Mouse (Mus musculus) midbrain, embryonic 16.5 days (tissue): ENCODE measurements around the gene Nucb1. TPM values are rescaled to one million over a fixed set of nuclear protein-coding genes. Genes with fewer than 3 reads are reported as not detected.
"Not testable (repeated sequence)": the region's sequence is repeated elsewhere in the genome, so short reads cannot be mapped to it uniquely, and the experiment has no call there.

Experiments
- ATAC-seq: fragments of 200-750 bp; cut with Nextera tagmentation; 2 replicates; pipeline ENCODE4 v1.8.0; 2017; ENCODE audit warnings: moderate TSS enrichment
- H3K27ac ChIP-seq: fragments of 300-500 bp; sonication (generic); 2 replicates; pipeline ENCODE4 v1.5.1; 2014; ENCODE audit warnings: mild to moderate bottlenecking, low read length, mixed read lengths
- H3K27me3 ChIP-seq: fragments of 300-500 bp; sonication (generic); 2 replicates; pipeline ENCODE4 v1.6.1; 2014; ENCODE audit warnings: low read depth, low read length, mixed read lengths; ENCODE audit not compliant: control insufficient read depth, insufficient read depth
- H3K36me3 ChIP-seq: fragments of 300-500 bp; sonication (generic); 2 replicates; pipeline ENCODE4 v1.6.1; 2014; ENCODE audit warnings: mild to moderate bottlenecking, low read length, moderate library complexity, mixed read lengths; ENCODE audit not compliant: control insufficient read depth, insufficient read depth
- H3K4me1 ChIP-seq: fragments of 300-500 bp; sonication (generic); 2 replicates; pipeline ENCODE4 v1.6.1; 2014; ENCODE audit warnings: mild to moderate bottlenecking, low read length, mixed read lengths; ENCODE audit not compliant: control insufficient read depth, insufficient read depth
- H3K4me2 ChIP-seq: fragments of 300-500 bp; sonication (generic); 2 replicates; pipeline ENCODE4 v1.6.1; 2014; ENCODE audit warnings: mild to moderate bottlenecking, low read length, mixed read lengths
- H3K4me3 ChIP-seq: fragments of 300-500 bp; sonication (generic); 2 replicates; pipeline ENCODE4 v1.5.1; 2014; ENCODE audit warnings: low read depth, mild to moderate bottlenecking, low read length, moderate library complexity, mixed read lengths
- H3K9ac ChIP-seq: fragments of 300-500 bp; sonication (generic); 2 replicates; pipeline ENCODE4 v1.6.1; 2014; ENCODE audit warnings: low read depth, low read length, mixed read lengths
- H3K9me3 ChIP-seq: fragments of 300-500 bp; sonication (generic); replicated peaks from 2 replicates; pipeline ENCODE4 v1.6.1; 2014; ENCODE audit warnings: mild to moderate bottlenecking, low read length, mixed read lengths; ENCODE audit not compliant: control insufficient read depth, poor library complexity, severe bottlenecking
- WGBS: fragments of 180-500 bp; shearing (Covaris S2); extraction: QIAGEN DNeasy Blood & Tissue Kit; methylation state at CpG from one replicate; pipeline ENCODE4 v1.1.7; 2014; 5-methylcytosine and 5-hydroxymethylcytosine counted together
- polyA plus RNA-seq: library from polyadenylated mRNA; unstranded; fragments of >200 nt; fragmentation: Nextera tagmentation; extraction: Ambion mirVana; gene quantifications from 2 replicates; pipeline ENCODE4 v1.2.1, GENCODE M21; 2015

The Nucb1 gene
- polyA plus RNA-seq, 1 experiment from 2014 or later = 119 TPM

DNA sequence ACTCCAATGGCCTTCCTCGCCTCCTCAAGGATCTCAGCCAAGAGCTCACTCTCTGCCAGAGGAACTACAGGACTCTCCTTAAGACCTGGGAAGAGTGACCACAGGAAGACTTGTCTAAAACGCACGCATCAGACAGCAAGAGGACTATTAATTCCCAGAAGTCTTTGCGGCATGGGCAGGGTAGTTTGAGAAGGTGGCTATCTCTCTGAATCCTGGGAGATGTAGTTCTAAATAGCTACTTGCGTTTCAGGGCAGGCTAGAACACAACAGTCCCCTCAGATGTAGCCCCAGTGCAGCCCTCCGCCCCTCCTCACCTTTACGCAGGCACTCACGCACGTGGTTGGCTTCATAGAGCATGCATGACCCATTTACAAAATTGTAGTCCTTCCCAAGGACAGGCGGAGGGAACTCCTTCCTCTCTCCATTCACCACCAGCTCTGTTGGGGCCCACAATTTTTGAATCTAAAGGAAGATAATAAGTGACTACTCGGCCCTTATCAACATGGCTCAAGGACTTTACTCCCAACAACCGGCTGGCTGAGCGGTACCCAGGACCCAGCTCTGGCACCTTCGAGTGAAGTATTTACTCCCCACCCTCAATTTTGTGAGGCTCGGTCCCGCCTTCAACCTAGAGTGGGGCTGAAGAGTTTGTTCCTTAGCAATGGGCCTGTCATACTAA lies 34.8 kb downstream of the Nucb1 start:
- H3K36me3 ChIP-seq = no peaks in the 10 kb centered on the region
- no peak overlapping the region for H3K4me3 ChIP-seq
- no peak overlapping the region for H3K9ac ChIP-seq
- H3K4me1 ChIP-seq = no peaks in the 10 kb centered on the region
- whole genome bisulfite sequencing = 77% methylated on average over 16 of the region's 16 CpGs
- no peaks in the 10 kb centered on the region for H3K27me3 ChIP-seq
- ATAC-seq = 0 out of 2 replicates have a peak, but pooled peaks have one; percentile 18
- H3K4me2 ChIP-seq = peak overlapping the region; percentile 33
- H3K27ac ChIP-seq = no peak overlapping the region
- H3K9me3 ChIP-seq = no peaks in the 10 kb centered on the region

DNA sequence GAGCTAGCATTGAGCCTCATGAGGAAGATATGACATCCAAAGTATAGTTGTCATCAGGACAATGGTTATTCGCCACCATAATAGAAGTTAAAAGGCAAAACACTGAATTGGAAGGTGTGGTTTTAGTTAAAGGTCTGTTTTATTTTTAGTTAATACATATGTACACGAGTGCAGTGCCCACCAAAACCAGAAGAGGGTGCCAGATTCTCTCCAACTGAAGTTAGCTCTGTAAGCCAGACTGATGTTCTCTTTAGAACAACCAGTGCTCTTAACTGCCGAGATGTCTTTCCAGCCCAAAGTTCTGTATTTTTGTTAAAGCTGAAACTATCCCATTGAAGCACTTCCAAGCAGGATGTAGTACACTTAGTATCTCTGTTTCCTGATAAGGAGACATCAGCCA lies 39.3 kb downstream of the Nucb1 start:
- no peak overlapping the region for H3K27ac ChIP-seq
- 6% methylated on average over 3 of the region's 3 CpGs for WGBS
- H3K27me3 ChIP-seq = no peaks in the 10 kb centered on the region
- no peaks in the 10 kb centered on the region for H3K9me3 ChIP-seq
- peaks cover 8% of the 10 kb centered on the region for H3K4me1 ChIP-seq
- no peak overlapping the region for H3K4me2 ChIP-seq
- H3K9ac ChIP-seq = no peak overlapping the region
- no peaks in the 10 kb centered on the region for H3K36me3 ChIP-seq
- no peak for ATAC-seq
- H3K4me3 ChIP-seq = no peak overlapping the region

DNA sequence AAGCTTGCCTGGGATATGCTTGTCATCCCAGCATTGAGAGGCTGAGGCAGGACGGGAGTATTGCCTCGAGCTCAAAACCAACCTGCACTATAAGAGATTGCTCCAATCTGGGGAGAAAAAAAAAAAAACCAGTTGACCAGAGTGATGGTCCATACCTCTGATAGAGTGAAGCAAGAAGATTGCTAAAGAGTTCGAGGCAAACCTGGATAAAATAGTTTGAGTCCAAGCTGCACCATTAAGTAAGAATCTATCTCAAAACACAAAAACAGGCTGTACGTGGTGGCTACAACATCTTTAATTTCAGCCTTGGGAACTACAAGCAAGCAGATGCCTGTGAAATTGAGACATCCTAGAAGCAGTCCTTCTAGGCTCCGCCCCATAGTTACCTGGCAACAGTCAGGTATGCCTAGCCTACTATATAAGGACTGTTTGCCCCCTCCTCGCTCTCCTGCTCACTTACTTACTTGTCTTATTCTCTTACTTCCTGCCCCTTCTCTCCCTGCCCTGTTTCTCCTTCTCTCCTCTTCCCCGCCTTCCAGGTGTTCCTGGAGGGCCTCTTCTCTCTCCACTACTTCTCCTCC lies 43.0 kb downstream of the Nucb1 start:
- Histone ChIP-seq H3K27ac (peak overlapping the region; percentile 78; the same call in 1 of the 2 replicates), H3K4me2 (peak overlapping the region; percentile 62), H3K36me3 (peaks cover 16% of the 10 kb centered on the region), H3K9me3 (no peaks in the 10 kb centered on the region), H3K27me3 (no peaks in the 10 kb centered on the region), H3K9ac (peak overlapping the region; percentile 91), H3K4me1 (peaks cover 19% of the 10 kb centered on the region), H3K4me3 (peak overlapping the region; percentile 92)
- peak; percentile 36 for ATAC-seq
- WGBS = 32% methylated on average over 7 of the region's 7 CpGs

DNA sequence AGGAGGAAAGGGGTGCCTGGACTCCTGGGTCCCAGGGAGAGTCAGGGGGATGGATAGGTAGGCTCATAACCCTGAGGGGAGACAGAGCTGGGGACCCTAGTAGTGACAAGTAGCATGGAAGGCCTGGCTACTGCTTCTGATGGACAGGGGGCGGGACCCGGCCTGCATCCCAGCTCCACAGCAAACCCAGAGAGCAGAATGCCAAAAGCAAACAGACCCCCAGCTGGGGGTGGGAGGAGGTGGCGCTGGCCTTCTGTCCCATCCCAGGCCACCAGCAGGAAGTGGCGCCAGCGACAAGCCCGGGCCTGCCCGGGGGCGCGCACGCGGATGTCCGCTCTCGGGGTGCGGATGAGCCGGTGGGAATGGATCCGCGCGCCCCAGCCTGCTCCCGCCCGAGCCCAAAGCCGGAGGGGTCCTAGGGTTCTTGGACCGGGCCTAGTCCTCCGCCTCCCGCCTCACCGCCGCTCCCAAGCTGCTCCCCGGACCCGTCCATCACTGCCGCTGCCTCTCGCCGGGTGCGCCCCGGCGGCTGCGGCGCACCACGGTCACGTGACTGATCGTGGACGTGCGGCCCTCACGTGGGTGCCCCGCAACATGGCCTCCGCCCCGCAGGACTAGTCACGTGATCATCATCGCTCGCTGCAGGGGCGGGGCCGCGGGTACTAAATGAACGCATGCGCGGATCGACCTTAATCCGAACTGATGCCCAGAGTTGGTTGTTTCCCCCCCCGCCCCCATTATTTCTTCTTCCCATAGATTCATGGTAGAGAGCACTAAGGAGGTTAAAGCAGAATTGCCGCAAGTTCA lies 43.7 kb downstream of the Nucb1 start, which contains the start of gene Bax:
TSS of gene Bax (minus strand) at position 616 of the 807 bp plus-strand sequence.
- peak; percentile 75 for ATAC-seq
- H3K27ac ChIP-seq = peak within 1 kb of the TSS; percentile 78
- H3K9me3 ChIP-seq = no peaks in the 10 kb centered on the region
- peaks cover 18% of the 10 kb centered on the region for H3K36me3 ChIP-seq
- H3K27me3 ChIP-seq = no peaks in the 10 kb centered on the region
- H3K4me1 ChIP-seq = peaks cover 22% of the 10 kb centered on the region
- peak within 1 kb of the TSS; percentile 91 for H3K9ac ChIP-seq
- WGBS = under 1% methylated on average over 55 of the region's 58 CpGs
- H3K4me3 ChIP-seq = peak within 1 kb of the TSS; percentile 92
- peak within 1 kb of the TSS; percentile 96 for H3K4me2 ChIP-seq

DNA sequence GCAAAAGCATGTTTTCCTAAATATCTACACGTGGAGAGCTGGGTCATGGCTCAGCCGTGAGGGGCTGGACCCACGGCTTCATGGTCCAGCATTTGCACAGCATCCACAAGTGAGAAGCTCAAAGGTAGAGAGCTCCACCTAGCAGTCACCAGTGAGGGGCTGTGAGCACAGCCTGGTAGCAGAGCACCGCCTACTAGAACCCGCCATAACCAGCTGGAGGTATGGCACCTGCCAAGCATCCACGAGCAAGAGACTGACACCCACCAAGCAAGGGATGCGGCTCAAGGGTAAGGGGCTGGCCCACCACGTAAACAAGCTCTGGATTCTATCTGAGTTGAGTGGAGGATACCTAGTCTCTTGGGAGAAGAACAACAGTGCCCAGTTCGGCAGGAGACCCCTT lies 44.7 kb downstream of the Nucb1 start:
- H3K9ac ChIP-seq = peak overlapping the region; percentile 91
- peak overlapping the region; percentile 96 for H3K4me2 ChIP-seq
- H3K27ac ChIP-seq = no peak overlapping the region
- peaks cover 18% of the 10 kb centered on the region for H3K36me3 ChIP-seq
- H3K4me3 ChIP-seq = peak overlapping the region; percentile 92
- ATAC-seq = peak; percentile 2; the same call in 1 of the 2 replicates
- H3K4me1 ChIP-seq = peaks cover 27% of the 10 kb centered on the region
- H3K27me3 ChIP-seq = no peaks in the 10 kb centered on the region
- 82% methylated on average over 9 of the region's 9 CpGs for WGBS
- no peaks in the 10 kb centered on the region for H3K9me3 ChIP-seq

- Histone ChIP-seq H3K4me1 (peaks cover 32% of the 10 kb centered on the region), H3K9me3 (no peaks in the 10 kb centered on the region), H3K9ac (no peak overlapping the region), H3K4me3 (no peak overlapping the region), H3K27me3 (no peaks in the 10 kb centered on the region), H3K27ac (no peak overlapping the region), H3K36me3 (peaks cover 18% of the 10 kb centered on the region), H3K4me2 (peak overlapping the region; percentile 96; the same call in 1 of the 2 replicates)
- 97% methylated on average over 12 of the region's 12 CpGs for WGBS
- ATAC-seq = no peak
Observed at GRCm38 (mm10) chr7:45465112-45465511, 45.1 kb downstream of the Nucb1 start.

- no peak for ATAC-seq
- H3K9me3 ChIP-seq = no peaks in the 10 kb centered on the region
- 96% methylated on average over 7 of the region's 7 CpGs for WGBS
- H3K36me3 ChIP-seq = peaks cover 18% of the 10 kb centered on the region
- H3K27me3 ChIP-seq = no peaks in the 10 kb centered on the region
- no peak overlapping the region for H3K27ac ChIP-seq
- H3K9ac ChIP-seq = no peak overlapping the region
- H3K4me3 ChIP-seq = no peak overlapping the region
- H3K4me1 ChIP-seq = peaks cover 33% of the 10 kb centered on the region
- H3K4me2 ChIP-seq = no peak overlapping the region
Observed at GRCm38 (mm10) chr7:45463987-45464778, 46.0 kb downstream of the Nucb1 start.

GRCm38 (mm10) chr7:45462868-45463267 lies 47.3 kb downstream of the Nucb1 start:
- not testable (repeated sequence) for H3K9me3 ChIP-seq, H3K27ac ChIP-seq, ATAC-seq, H3K4me2 ChIP-seq, H3K27me3 ChIP-seq, H3K4me3 ChIP-seq, H3K9ac ChIP-seq
- Histone ChIP-seq H3K4me1 (peaks cover 37% of the 10 kb centered on the region), H3K36me3 (peaks cover 23% of the 10 kb centered on the region)
- WGBS = 78% methylated on average over 4 of the region's 4 CpGs
